Mouse (Mus musculus): ENCODE results near the gene Kcnn1. TPM values are rescaled to one million over a fixed set of nuclear protein-coding genes. Genes with fewer than 3 reads are reported as not detected.
A peak's percentile ranks its signal among the peaks of the same experiment; 100 is the strongest.

The Kcnn1 gene
- polyA plus RNA-seq, 1 experiment from 2014 or later, result 9.0 TPM

DNA sequence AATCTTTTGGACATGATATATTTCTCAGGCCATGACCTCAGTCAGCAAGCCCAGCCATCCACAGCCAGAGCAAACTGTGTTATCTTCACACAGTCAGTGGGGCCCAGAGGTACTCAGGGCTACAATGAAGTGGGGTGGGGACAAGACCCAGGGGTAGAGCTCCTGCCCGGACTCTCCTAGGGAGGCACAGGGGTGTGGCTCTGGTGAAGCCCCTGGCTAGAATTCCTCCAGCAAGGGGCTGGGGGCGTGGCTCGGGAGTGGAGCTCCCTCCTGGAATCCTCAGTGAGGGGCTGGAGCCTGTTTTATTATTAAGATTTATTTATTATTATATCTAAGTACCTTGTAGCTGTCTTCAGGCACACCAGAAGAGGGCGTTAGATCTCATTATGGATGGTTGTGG, 13.3 kb upstream of the Kcnn1 start:
- no peak overlapping the region for H3K4me2 ChIP-seq (ENCODE audit: low read depth, low read length, severe bottlenecking)
- H3K9me3 ChIP-seq (ENCODE audit: control insufficient read depth, low read length), result no peaks in the 10 kb centered on the region
- H3K4me1 ChIP-seq (replicated peaks; ENCODE audit: control insufficient read depth, insufficient read depth, low read length), result peaks cover 8% of the 10 kb centered on the region; the same call in 1 of the 2 replicates
- ATAC-seq (replicated peaks; ENCODE audit: low FRiP score), result no peak
- no peaks in the 10 kb centered on the region for H3K36me3 ChIP-seq (ENCODE audit: control insufficient read depth, insufficient read depth, low read length)
- H3K4me3 ChIP-seq (ENCODE audit: low read depth, low read length), result no peak overlapping the region
- H3K27me3 ChIP-seq (ENCODE audit: control insufficient read depth, insufficient read depth, low read length), result no peaks in the 10 kb centered on the region
- no peak overlapping the region for H3K9ac ChIP-seq (ENCODE audit: low read length)
- no peak for DNase-seq (ENCODE audit: low spot score)
- H3K27ac ChIP-seq (ENCODE audit: low read depth, low read length), result no peak overlapping the region
- WGBS, result 72% methylated on average over 4 of the region's 4 CpGs

GRCm38 (mm10) chr8:70874441-70874840, 11.4 kb upstream of the Kcnn1 start:
- Histone ChIP-seq H3K4me2 (ENCODE audit: low read depth, low read length, severe bottlenecking) (no peak overlapping the region), H3K36me3 (ENCODE audit: control insufficient read depth, insufficient read depth, low read length) (no peaks in the 10 kb centered on the region), H3K4me1 (replicated peaks; ENCODE audit: control insufficient read depth, insufficient read depth, low read length) (0 out of 2 replicates have a peak, but pooled peaks cover 3% of the 10 kb centered on the region), H3K27me3 (ENCODE audit: control insufficient read depth, insufficient read depth, low read length) (no peaks in the 10 kb centered on the region), H3K9ac (ENCODE audit: low read length) (peak overlapping the region; percentile 68; the same call in 1 of the 2 replicates), H3K9me3 (ENCODE audit: control insufficient read depth, low read length) (no peaks in the 10 kb centered on the region), H3K27ac (ENCODE audit: low read depth, low read length) (no peak overlapping the region), H3K4me3 (ENCODE audit: low read depth, low read length) (no peak overlapping the region)
- 92% methylated on average over 13 of the region's 13 CpGs for WGBS
- no peak for DNase-seq (ENCODE audit: low spot score)
- ATAC-seq (replicated peaks; ENCODE audit: low FRiP score), result no peak

GRCm38 (mm10) chr8:70873364-70873985, 10.4 kb upstream of the Kcnn1 start, which contains the start of gene Ccdc124:
Ccdc124 (minus strand) TSS chr8:70873935.
- peak within 1 kb of the TSS; percentile 68 for H3K9ac ChIP-seq (ENCODE audit: low read length)
- peak within 1 kb of the TSS; percentile 77 for H3K27ac ChIP-seq (ENCODE audit: low read depth, low read length)
- ATAC-seq (replicated peaks; ENCODE audit: low FRiP score) (peak; percentile 89), DNase-seq (ENCODE audit: low spot score) (peak; percentile 98)
- H3K4me1 ChIP-seq (replicated peaks; ENCODE audit: control insufficient read depth, insufficient read depth, low read length), result peaks cover 9% of the 10 kb centered on the region; the same call in 1 of the 2 replicates
- H3K36me3 ChIP-seq (ENCODE audit: control insufficient read depth, insufficient read depth, low read length), result no peaks in the 10 kb centered on the region
- H3K4me2 ChIP-seq (ENCODE audit: low read depth, low read length, severe bottlenecking), result peak within 1 kb of the TSS; percentile 90
- H3K27me3 ChIP-seq (ENCODE audit: control insufficient read depth, insufficient read depth, low read length), result no peaks in the 10 kb centered on the region
- peak within 1 kb of the TSS; percentile 72 for H3K4me3 ChIP-seq (ENCODE audit: low read depth, low read length)
- no peaks in the 10 kb centered on the region for H3K9me3 ChIP-seq (ENCODE audit: control insufficient read depth, low read length)
- under 1% methylated on average over 46 of the region's 46 CpGs for WGBS

- H3K4me2 ChIP-seq (ENCODE audit: low read depth, low read length, severe bottlenecking), result peak overlapping the region; percentile 90
- ATAC-seq (replicated peaks; ENCODE audit: low FRiP score), result no peak
- no peaks in the 10 kb centered on the region for H3K27me3 ChIP-seq (ENCODE audit: control insufficient read depth, insufficient read depth, low read length)
- H3K27ac ChIP-seq (ENCODE audit: low read depth, low read length), result peak overlapping the region; percentile 77; the same call in 1 of the 2 replicates
- H3K9me3 ChIP-seq (ENCODE audit: control insufficient read depth, low read length), result no peaks in the 10 kb centered on the region
- H3K9ac ChIP-seq (ENCODE audit: low read length), result peak overlapping the region; percentile 68
- peaks cover 9% of the 10 kb centered on the region; the same call in 1 of the 2 replicates for H3K4me1 ChIP-seq (replicated peaks; ENCODE audit: control insufficient read depth, insufficient read depth, low read length)
- no peak for DNase-seq (ENCODE audit: low spot score)
- 9% methylated on average over 28 of the region's 31 CpGs for WGBS
- H3K36me3 ChIP-seq (ENCODE audit: control insufficient read depth, insufficient read depth, low read length), result no peaks in the 10 kb centered on the region
- peak overlapping the region; percentile 72 for H3K4me3 ChIP-seq (ENCODE audit: low read depth, low read length)
Measured at GRCm38 (mm10) chr8:70872643-70873363, 9.7 kb upstream of the Kcnn1 start.

DNA sequence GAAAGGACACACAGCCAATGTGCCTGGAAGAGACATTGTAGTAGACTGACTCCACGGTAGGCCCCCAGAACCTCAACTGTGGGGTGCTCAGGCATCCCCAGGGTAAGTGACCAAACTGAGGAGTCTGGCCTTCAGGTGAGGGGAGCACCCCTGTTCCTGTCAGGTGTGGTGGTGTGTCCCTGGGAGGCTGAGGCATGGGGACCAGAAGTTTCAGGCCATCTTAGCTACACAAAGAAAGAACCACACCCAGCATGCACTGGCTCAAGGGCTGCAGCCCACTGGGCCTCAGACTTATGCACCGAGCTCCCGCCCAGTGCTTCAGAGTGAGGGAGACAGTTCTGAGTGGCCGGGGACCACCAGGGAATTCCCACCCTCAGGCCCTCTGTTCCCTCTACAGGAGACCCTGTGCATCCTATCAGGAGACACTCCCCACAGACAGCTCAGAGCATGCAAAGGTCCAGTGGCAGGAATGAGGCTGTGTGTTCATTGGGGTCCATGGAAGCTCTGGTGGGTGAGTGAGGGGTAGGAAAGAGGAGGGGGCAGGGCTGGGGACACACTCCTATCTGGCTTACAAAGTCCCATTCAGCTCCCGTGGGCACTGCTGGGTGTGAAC, 8.2 kb upstream of the Kcnn1 start:
- H3K9ac ChIP-seq (ENCODE audit: low read length), result no peak overlapping the region
- no peak for ATAC-seq (replicated peaks; ENCODE audit: low FRiP score)
- H3K4me2 ChIP-seq (ENCODE audit: low read depth, low read length, severe bottlenecking), result no peak overlapping the region
- no peak for DNase-seq (ENCODE audit: low spot score)
- H3K4me3 ChIP-seq (ENCODE audit: low read depth, low read length), result no peak overlapping the region
- H3K4me1 ChIP-seq (replicated peaks; ENCODE audit: control insufficient read depth, insufficient read depth, low read length), result peaks cover 11% of the 10 kb centered on the region; the same call in 1 of the 2 replicates
- no peaks in the 10 kb centered on the region for H3K9me3 ChIP-seq (ENCODE audit: control insufficient read depth, low read length)
- WGBS, result 87% methylated on average over 5 of the region's 5 CpGs
- no peaks in the 10 kb centered on the region for H3K27me3 ChIP-seq (ENCODE audit: control insufficient read depth, insufficient read depth, low read length)
- H3K36me3 ChIP-seq (ENCODE audit: control insufficient read depth, insufficient read depth, low read length), result no peaks in the 10 kb centered on the region
- no peak overlapping the region for H3K27ac ChIP-seq (ENCODE audit: low read depth, low read length)

DNA sequence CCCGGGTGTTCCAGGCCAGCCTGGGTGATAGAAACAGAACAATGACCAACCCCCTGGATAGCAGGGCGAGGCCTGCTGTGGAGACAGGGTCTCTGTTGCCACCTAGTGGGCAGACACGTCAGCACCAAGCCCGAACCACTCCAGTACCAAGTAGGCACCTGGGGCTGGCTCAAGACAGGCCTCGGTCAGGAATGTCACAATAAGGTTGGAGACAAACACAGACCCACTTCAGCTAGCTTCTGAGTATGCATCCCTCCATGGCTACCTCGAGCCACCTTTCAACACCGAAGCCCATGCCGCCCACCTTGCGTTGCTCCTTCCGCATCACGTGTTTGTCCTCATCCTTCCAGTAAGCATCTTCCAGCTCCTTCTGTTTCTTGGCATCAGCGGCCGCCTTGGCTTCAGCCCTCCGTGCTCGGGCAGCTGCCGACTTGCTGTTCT, 6.6 kb upstream of the Kcnn1 start:
- no peak overlapping the region for H3K4me3 ChIP-seq (ENCODE audit: low read depth, low read length)
- no peaks in the 10 kb centered on the region for H3K9me3 ChIP-seq (ENCODE audit: control insufficient read depth, low read length)
- no peaks in the 10 kb centered on the region for H3K36me3 ChIP-seq (ENCODE audit: control insufficient read depth, insufficient read depth, low read length)
- WGBS, result 46% methylated on average over 16 of the region's 16 CpGs
- H3K4me2 ChIP-seq (ENCODE audit: low read depth, low read length, severe bottlenecking), result no peak overlapping the region
- H3K9ac ChIP-seq (ENCODE audit: low read length), result 0 out of 2 replicates have a peak overlapping the region, but pooled peaks have one; percentile 4
- peaks cover 20% of the 10 kb centered on the region for H3K4me1 ChIP-seq (replicated peaks; ENCODE audit: control insufficient read depth, insufficient read depth, low read length)
- ATAC-seq (replicated peaks; ENCODE audit: low FRiP score) (no peak), DNase-seq (ENCODE audit: low spot score) (peak; percentile 80)
- no peak overlapping the region for H3K27ac ChIP-seq (ENCODE audit: low read depth, low read length)
- no peaks in the 10 kb centered on the region for H3K27me3 ChIP-seq (ENCODE audit: control insufficient read depth, insufficient read depth, low read length)

DNA sequence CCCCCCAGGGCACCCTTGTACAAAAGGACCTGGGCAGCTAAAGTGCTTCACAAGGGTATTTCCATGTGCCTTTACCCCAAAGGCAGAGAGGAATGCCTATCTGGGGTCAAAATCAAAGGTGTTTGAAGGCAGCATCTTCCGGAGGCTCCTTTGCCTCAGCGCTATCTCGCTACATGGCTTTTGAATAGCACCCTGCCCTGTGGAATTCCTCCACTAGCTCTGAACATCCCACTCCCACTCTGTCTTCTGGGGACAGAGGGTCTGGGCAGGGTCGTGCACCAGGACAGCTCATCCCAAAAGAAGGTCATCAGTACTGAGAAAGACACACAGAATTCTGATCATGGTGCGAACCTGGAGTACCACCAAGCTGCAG, 6.1 kb upstream of the Kcnn1 start:
- peak overlapping the region; percentile 26; the same call in 1 of the 2 replicates for H3K4me2 ChIP-seq (ENCODE audit: low read depth, low read length, severe bottlenecking)
- peak overlapping the region; percentile 35 for H3K9ac ChIP-seq (ENCODE audit: low read length)
- H3K9me3 ChIP-seq (ENCODE audit: control insufficient read depth, low read length), result no peaks in the 10 kb centered on the region
- H3K4me1 ChIP-seq (replicated peaks; ENCODE audit: control insufficient read depth, insufficient read depth, low read length), result peaks cover 24% of the 10 kb centered on the region
- no peak overlapping the region; the same call in 1 of the 2 replicates for H3K4me3 ChIP-seq (ENCODE audit: low read depth, low read length)
- 0 out of 2 replicates have a peak overlapping the region, but pooled peaks have one; percentile 0 for H3K27ac ChIP-seq (ENCODE audit: low read depth, low read length)
- no peak for DNase-seq (ENCODE audit: low spot score)
- no peaks in the 10 kb centered on the region for H3K27me3 ChIP-seq (ENCODE audit: control insufficient read depth, insufficient read depth, low read length)
- H3K36me3 ChIP-seq (ENCODE audit: control insufficient read depth, insufficient read depth, low read length), result no peaks in the 10 kb centered on the region
- 31% methylated on average over 5 of the region's 5 CpGs for WGBS
- ATAC-seq (replicated peaks; ENCODE audit: low FRiP score), result no peak

DNA sequence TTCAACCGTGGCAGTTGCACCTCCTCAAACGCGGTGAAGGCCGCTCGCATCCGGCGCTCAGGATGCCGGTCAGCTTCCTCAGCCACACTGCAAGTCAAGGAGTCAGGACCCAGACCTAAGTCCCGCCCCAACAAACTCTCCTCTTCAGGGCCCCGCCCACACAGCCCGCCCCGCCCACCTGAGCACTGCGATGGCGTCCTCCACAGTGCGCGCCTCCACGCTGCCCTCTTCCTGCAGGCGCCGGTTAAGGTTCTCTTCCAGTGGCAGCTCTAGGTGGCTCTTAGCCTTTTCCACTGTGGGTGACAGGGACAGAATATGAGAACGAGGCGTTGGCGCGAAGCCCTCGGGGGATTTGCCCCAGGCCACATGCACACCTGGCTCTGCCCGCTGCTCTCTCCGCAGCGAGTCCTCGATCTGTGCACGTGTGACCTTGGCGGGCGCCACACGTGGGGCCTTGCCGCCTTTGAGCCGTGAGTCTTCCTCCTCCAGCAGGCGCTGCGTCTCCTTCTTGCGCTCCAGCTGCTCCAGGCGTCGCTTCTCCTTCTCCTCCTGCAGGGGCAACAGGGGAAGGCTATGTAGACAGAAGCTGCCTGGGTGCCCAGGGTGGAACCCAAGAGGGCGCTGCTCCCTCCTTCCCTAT, 5.6 kb upstream of the Kcnn1 start:
- 14% methylated on average over 40 of the region's 40 CpGs for WGBS
- H3K27ac ChIP-seq (ENCODE audit: low read depth, low read length), result 0 out of 2 replicates have a peak overlapping the region, but pooled peaks have one; percentile 0
- ATAC-seq (replicated peaks; ENCODE audit: low FRiP score), result no peak
- H3K36me3 ChIP-seq (ENCODE audit: control insufficient read depth, insufficient read depth, low read length), result no peaks in the 10 kb centered on the region
- H3K9me3 ChIP-seq (ENCODE audit: control insufficient read depth, low read length), result no peaks in the 10 kb centered on the region
- peak overlapping the region; percentile 35 for H3K9ac ChIP-seq (ENCODE audit: low read length)
- peaks cover 28% of the 10 kb centered on the region for H3K4me1 ChIP-seq (replicated peaks; ENCODE audit: control insufficient read depth, insufficient read depth, low read length)
- no peaks in the 10 kb centered on the region for H3K27me3 ChIP-seq (ENCODE audit: control insufficient read depth, insufficient read depth, low read length)
- H3K4me2 ChIP-seq (ENCODE audit: low read depth, low read length, severe bottlenecking), result peak overlapping the region; percentile 26; the same call in 1 of the 2 replicates
- H3K4me3 ChIP-seq (ENCODE audit: low read depth, low read length), result peak overlapping the region; percentile 4; the same call in 1 of the 2 replicates
- peak; percentile 75 for DNase-seq (ENCODE audit: low spot score)

Data from forebrain, embryonic 11.5 days (tissue).